Mouse (Mus musculus) liver, embryonic 11.5 days (tissue): ENCODE results near the gene Gpr83. TPM values are rescaled to one million over a fixed set of nuclear protein-coding genes. Genes with fewer than 3 reads are reported as not detected.
A peak's percentile ranks its signal among the peaks of the same experiment; 100 is the strongest.

Experiments used
- ATAC-seq: fragments of 200-750 bp; cut with Nextera tagmentation; replicated peaks from 2 replicates; pipeline ENCODE4 v1.8.0; 2017; ENCODE audit warnings: moderate number of reproducible peaks, mild to moderate bottlenecking, moderate TSS enrichment, moderate library complexity; ENCODE audit not compliant: low FRiP score
- DNase-seq: peaks from one replicate; pipeline ENCODE4 v3.0.0-alpha.2; 2017; ENCODE audit warnings: low spot score
- H3K27ac ChIP-seq: fragments of 300-500 bp; sonication (generic); 2 replicates; pipeline ENCODE4 v1.5.1; 2014; ENCODE audit warnings: mild to moderate bottlenecking, low read depth, low read length, control low read depth
- H3K27me3 ChIP-seq: fragments of 300-500 bp; sonication (generic); replicated peaks from 2 replicates; pipeline ENCODE4 v1.6.1; 2014; ENCODE audit warnings: low read length, mixed read lengths; ENCODE audit not compliant: control insufficient read depth, insufficient read depth
- H3K36me3 ChIP-seq: fragments of 300-500 bp; sonication (generic); 2 replicates; pipeline ENCODE4 v1.6.1; 2014; ENCODE audit warnings: mild to moderate bottlenecking, low read length, moderate library complexity, mixed read lengths; ENCODE audit not compliant: control insufficient read depth, insufficient read depth
- H3K4me1 ChIP-seq: fragments of 300-500 bp; sonication (generic); replicated peaks from 2 replicates; pipeline ENCODE4 v1.6.1; 2014; ENCODE audit warnings: low read length, mixed read lengths; ENCODE audit not compliant: control insufficient read depth, insufficient read depth
- H3K4me2 ChIP-seq: fragments of 300-500 bp; sonication (generic); 2 replicates; pipeline ENCODE4 v1.6.1; 2014; ENCODE audit warnings: mild to moderate bottlenecking, control low read depth, moderate library complexity
- H3K4me3 ChIP-seq: fragments of 300-500 bp; sonication (generic); 2 replicates; pipeline ENCODE4 v1.5.1; 2014; ENCODE audit warnings: low read depth, low read length, control low read depth
- H3K9ac ChIP-seq: fragments of 300-500 bp; sonication (generic); 2 replicates; pipeline ENCODE4 v1.6.1; 2014; ENCODE audit warnings: low read depth, low read length, control low read depth
- H3K9me3 ChIP-seq: fragments of 300-500 bp; sonication (generic); 2 replicates; pipeline ENCODE4 v1.6.1; 2016; ENCODE audit warnings: low read length, inconsistent platforms, mixed read lengths; ENCODE audit not compliant: control insufficient read depth
- WGBS: fragments of 180-500 bp; shearing (Covaris S2); extraction: QIAGEN DNeasy Blood & Tissue Kit; methylation state at CpG from one replicate; pipeline ENCODE4 v1.1.7; 2014; 5-methylcytosine and 5-hydroxymethylcytosine counted together
- polyA plus RNA-seq: library from polyadenylated mRNA; unstranded; fragments of >200 nt; fragmentation: Nextera tagmentation; extraction: Ambion mirVana; gene quantifications from 2 replicates; pipeline ENCODE4 v1.2.1, GENCODE M21; 2014

Gene Gpr83
- not detected in 2 replicates for polyA plus RNA-seq

DNA sequence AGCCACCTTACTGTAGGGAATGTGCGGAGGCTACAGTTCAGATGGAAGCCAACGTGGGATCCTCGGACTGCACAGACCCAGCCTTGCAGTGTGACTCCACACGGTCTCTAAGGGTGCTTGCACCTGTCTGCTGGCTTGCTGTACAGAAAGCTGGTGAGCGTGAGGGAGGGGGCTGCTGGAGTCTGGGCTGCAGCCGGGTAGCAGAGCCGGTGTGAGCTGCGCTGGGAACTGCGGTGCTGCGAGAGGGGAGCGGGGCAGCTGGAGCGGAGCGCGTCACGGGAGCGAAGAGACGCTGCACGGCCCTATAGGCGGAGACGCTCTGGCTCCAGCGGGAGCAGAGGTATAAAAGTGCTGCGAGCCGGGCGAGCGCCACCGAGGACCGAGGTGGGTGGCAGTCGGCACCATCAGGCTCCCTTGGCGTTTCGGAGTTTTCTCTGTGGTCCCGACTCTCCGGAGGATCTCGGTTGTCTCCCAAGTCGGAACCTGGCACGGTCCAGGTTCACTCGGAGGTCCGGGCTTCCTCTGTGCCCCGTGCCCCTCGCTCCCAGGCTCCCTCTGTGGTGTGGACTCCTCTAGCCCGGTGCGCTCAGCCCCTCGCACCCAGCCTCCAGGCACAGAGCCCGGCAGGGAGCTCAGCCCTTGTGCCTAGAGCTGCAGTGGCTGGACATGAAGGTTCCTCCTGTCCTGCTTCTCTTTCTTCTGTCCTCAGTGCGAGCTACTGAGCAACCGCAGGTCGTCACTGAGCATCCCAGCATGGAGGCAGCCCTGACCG, at the start of gene Gpr83:
Gene Gpr83, plus strand, starts transcription at position 343 of the 772 bp plus-strand sequence.
- H3K36me3 ChIP-seq: no peaks in the 10 kb centered on the region
- ATAC-seq (peak; percentile 56; the same call in 1 of the 2 replicates), DNase-seq (no peak)
- H3K9me3 ChIP-seq: no peaks in the 10 kb centered on the region
- WGBS: 3% methylated on average over 46 of the region's 47 CpGs
- H3K27me3 ChIP-seq: peaks cover 52% of the 10 kb centered on the region
- no peak within 1 kb of the TSS for H3K9ac ChIP-seq
- peak within 1 kb of the TSS; percentile 58 for H3K4me2 ChIP-seq
- H3K4me3 ChIP-seq: peak within 1 kb of the TSS; percentile 34
- H3K27ac ChIP-seq: no peak within 1 kb of the TSS
- peaks cover 2% of the 10 kb centered on the region; the same call in 1 of the 2 replicates for H3K4me1 ChIP-seq

DNA sequence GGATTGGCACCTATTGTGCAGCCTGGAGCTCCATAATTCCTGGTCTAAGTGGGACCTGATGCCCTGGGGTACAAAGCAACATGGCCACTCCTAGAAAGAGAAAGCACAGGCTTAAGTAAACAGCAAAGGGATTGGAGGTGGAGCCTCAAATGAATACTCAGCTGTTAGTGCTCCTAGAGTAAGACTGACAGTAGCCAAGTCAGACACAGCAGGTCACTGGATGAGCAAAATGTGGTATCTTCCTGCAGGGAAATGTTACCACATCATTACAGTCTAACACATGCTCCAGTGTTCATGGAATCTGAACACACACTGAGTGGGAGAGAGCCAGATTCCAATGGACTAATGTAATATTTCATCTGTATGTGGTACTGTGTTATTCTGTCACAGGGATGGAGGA, 38.6 kb upstream of the Gpr83 start:
- H3K4me1 ChIP-seq: no peaks in the 10 kb centered on the region
- no peaks in the 10 kb centered on the region for H3K27me3 ChIP-seq
- H3K36me3 ChIP-seq: peaks cover 49% of the 10 kb centered on the region
- H3K4me3 ChIP-seq: no peak overlapping the region
- no peak overlapping the region for H3K9ac ChIP-seq
- H3K9me3 ChIP-seq: no peaks in the 10 kb centered on the region
- ATAC-seq (no peak), DNase-seq (no peak)
- no peak overlapping the region for H3K27ac ChIP-seq
- H3K4me2 ChIP-seq: no peak overlapping the region

GRCm38 (mm10) chr9:14824840-14825239, 35.2 kb upstream of the Gpr83 start:
- no peak overlapping the region for H3K9ac ChIP-seq
- no peaks in the 10 kb centered on the region for H3K9me3 ChIP-seq
- peaks cover 32% of the 10 kb centered on the region for H3K36me3 ChIP-seq
- DNase-seq (no peak), ATAC-seq (no peak)
- H3K27me3 ChIP-seq: no peaks in the 10 kb centered on the region
- H3K4me1 ChIP-seq: no peaks in the 10 kb centered on the region
- WGBS: 93% methylated on average over 5 of the region's 5 CpGs
- no peak overlapping the region for H3K4me2 ChIP-seq
- H3K4me3 ChIP-seq: no peak overlapping the region
- H3K27ac ChIP-seq: no peak overlapping the region

DNA sequence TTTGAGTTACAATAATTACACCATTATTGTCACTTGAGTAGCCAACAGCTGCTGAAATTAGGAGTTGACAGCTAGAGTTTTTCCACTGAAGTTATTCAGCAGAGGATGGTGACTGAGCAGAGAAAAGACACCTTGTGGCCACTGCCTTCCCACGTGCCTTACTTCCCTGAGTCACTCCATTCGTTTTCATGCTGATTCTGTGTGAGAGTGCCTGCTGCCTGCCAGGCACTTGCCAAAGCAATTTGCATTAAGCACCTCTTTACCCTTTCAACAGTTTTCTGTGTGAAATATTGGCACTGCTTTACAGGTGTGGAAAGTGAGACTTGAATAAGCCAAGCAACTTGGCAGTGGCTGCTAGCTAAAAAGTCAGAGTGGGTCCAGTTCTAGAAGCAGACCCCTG, 32.1 kb upstream of the Gpr83 start:
- Histone ChIP-seq H3K9ac (no peak overlapping the region), H3K4me2 (no peak overlapping the region), H3K27ac (no peak overlapping the region), H3K9me3 (no peaks in the 10 kb centered on the region), H3K4me1 (no peaks in the 10 kb centered on the region), H3K4me3 (no peak overlapping the region), H3K27me3 (no peaks in the 10 kb centered on the region), H3K36me3 (peaks cover 37% of the 10 kb centered on the region)
- WGBS: 77% methylated on average over 2 of the region's 2 CpGs
- DNase-seq: no peak
- no peak for ATAC-seq

GRCm38 (mm10) chr9:14832046-14832445, 28.0 kb upstream of the Gpr83 start:
- DNase-seq (no peak), ATAC-seq (no peak)
- Histone ChIP-seq H3K4me2 (no peak overlapping the region), H3K9me3 (no peaks in the 10 kb centered on the region), H3K9ac (no peak overlapping the region), H3K4me3 (no peak overlapping the region), H3K27ac (no peak overlapping the region), H3K27me3 (no peaks in the 10 kb centered on the region), H3K36me3 (peaks cover 35% of the 10 kb centered on the region), H3K4me1 (no peaks in the 10 kb centered on the region)
- WGBS: 83% methylated on average over 5 of the region's 5 CpGs

- ATAC-seq (no peak), DNase-seq (no peak)
- no peak overlapping the region for H3K9ac ChIP-seq
- H3K36me3 ChIP-seq: peaks cover 25% of the 10 kb centered on the region
- no peaks in the 10 kb centered on the region for H3K9me3 ChIP-seq
- H3K4me1 ChIP-seq: no peaks in the 10 kb centered on the region
- 90% methylated on average over 6 of the region's 6 CpGs for WGBS
- no peak overlapping the region for H3K4me2 ChIP-seq
- no peak overlapping the region for H3K4me3 ChIP-seq
- no peak overlapping the region for H3K27ac ChIP-seq
- no peaks in the 10 kb centered on the region for H3K27me3 ChIP-seq
These were observed 24.5 kb upstream of the Gpr83 start for GRCm38 (mm10) chr9:14835335-14836075.

DNA sequence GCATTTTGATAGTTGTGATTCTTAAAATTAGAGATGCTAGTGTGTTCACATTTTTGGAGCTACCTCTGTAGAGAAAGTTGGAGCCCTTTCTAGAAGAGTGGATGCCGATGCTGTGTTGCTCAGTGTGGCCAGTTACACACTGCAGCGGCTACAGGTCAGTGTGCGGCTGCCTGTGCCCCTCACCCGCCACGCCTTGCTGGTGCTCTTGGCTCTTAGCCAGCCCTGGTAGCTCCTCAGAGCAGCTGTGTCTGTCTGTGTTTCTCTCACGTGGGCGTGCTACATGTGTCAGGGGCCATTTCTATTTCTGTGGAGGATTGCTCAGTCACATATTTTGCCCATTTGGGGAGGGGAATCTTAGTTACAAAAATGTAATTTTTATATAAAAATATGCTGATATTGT, 20.5 kb upstream of the Gpr83 start:
- no peak overlapping the region for H3K9ac ChIP-seq
- DNase-seq (no peak), ATAC-seq (no peak)
- H3K4me1 ChIP-seq: no peaks in the 10 kb centered on the region
- no peaks in the 10 kb centered on the region for H3K9me3 ChIP-seq
- no peak overlapping the region for H3K4me2 ChIP-seq
- 76% methylated on average over 7 of the region's 7 CpGs for WGBS
- H3K36me3 ChIP-seq: peaks cover 12% of the 10 kb centered on the region; the same call in 1 of the 2 replicates
- no peak overlapping the region for H3K4me3 ChIP-seq
- H3K27ac ChIP-seq: no peak overlapping the region
- H3K27me3 ChIP-seq: no peaks in the 10 kb centered on the region

- H3K27ac ChIP-seq: no peak overlapping the region
- no peak for DNase-seq
- H3K36me3 ChIP-seq: peaks cover 9% of the 10 kb centered on the region; the same call in 1 of the 2 replicates
- WGBS: 87% methylated on average over 5 of the region's 5 CpGs
- H3K4me2 ChIP-seq: no peak overlapping the region
- no peak for ATAC-seq
- H3K9me3 ChIP-seq: no peaks in the 10 kb centered on the region
- H3K4me3 ChIP-seq: no peak overlapping the region
- H3K9ac ChIP-seq: no peak overlapping the region
- H3K27me3 ChIP-seq: no peaks in the 10 kb centered on the region
- no peaks in the 10 kb centered on the region for H3K4me1 ChIP-seq
These were observed 20.0 kb upstream of the Gpr83 start for GRCm38 (mm10) chr9:14839970-14840369.
